Mouse (Mus musculus): ENCODE results near the gene Pde4a. TPM values are rescaled to one million over a fixed set of nuclear protein-coding genes. Genes with fewer than 3 reads are reported as not detected.
"Not testable (repeated sequence)": the region's sequence is repeated elsewhere in the genome, so short reads cannot be mapped to it uniquely, and the experiment has no call there.

Pde4a gene
- total RNA-seq, 2 experiments from 2014 or later = 88.9 to 94.4 TPM

GRCm38 (mm10) chr9:21256349-21256748, 90.8 kb downstream of the Pde4a start:
- DNase-seq (ENCODE audit: low spot score in 2 of 2); intact Hi-C loops (cut with DNase I): not testable (repeated sequence)

- no peak for DNase-seq (ENCODE audit: low spot score in 2 of 2)
- intact Hi-C loops (cut with DNase I) = no loop called here
Observed at GRCm38 (mm10) chr9:21260491-21261040, 95.1 kb downstream of the Pde4a start.

GRCm38 (mm10) chr9:21261831-21262230, 96.3 kb downstream of the Pde4a start:
- intact Hi-C loops (cut with DNase I) = no loop called here
- DNase-seq (ENCODE audit: low spot score in 2 of 2) = no peak

Other genes starting within 250 kb of the Pde4a start
- 10 to 100 TPM; 40.0 to 42.9 TPM for gene Dnmt1, start 205.8 kb upstream of the Pde4a start, total RNA-seq (2021)
- 1 to 10 TPM; 2.2 to 2.8 TPM for gene S1pr2, start 188.9 kb upstream of the Pde4a start, total RNA-seq (2021)
- gene Mrpl4, start 163.0 kb upstream of the Pde4a start, total RNA-seq (2021) = 10 to 100 TPM; 61.5 to 64.2 TPM
- gene Icam1, start 149.7 kb upstream of the Pde4a start, total RNA-seq (2021) = 1 to 10 TPM; 3.3 to 3.5 TPM
- 1 to 10 TPM in 1 of 2 experiments, under 1 TPM in 1; 0.80 to 1.1 TPM for gene Icam4, start 136.3 kb upstream of the Pde4a start, total RNA-seq (2021)
- gene Icam5, start 133.6 kb upstream of the Pde4a start, total RNA-seq (2021) = 100 to 1,000 TPM; 236 to 267 TPM
- gene Zglp1, start 98.6 kb upstream of the Pde4a start, total RNA-seq (2021) = 1 to 10 TPM in 1 of 2 experiments, not detected in 1; 1.3 TPM
- gene Gm49373, start 92.6 kb upstream of the Pde4a start, total RNA-seq (2021) = 1 to 10 TPM; 1.5 to 2.6 TPM
- gene Fdx1l, start 92.1 kb upstream of the Pde4a start, total RNA-seq (2021) = 10 to 100 TPM; 59.2 to 63.0 TPM
- gene Gm38431, start 73.7 kb upstream of the Pde4a start, total RNA-seq (2021) = 1 to 10 TPM; 1.6 to 3.0 TPM
- 10 to 100 TPM; 26.4 to 27.9 TPM for gene Raver1, start 73.7 kb upstream of the Pde4a start, total RNA-seq (2021)
- gene Tyk2, start 34.5 kb upstream of the Pde4a start, total RNA-seq (2021) = 10 to 100 TPM; 11.6 to 12.7 TPM
- 100 to 1,000 TPM; 144 to 153 TPM for gene Cdc37, start 15.7 kb upstream of the Pde4a start, total RNA-seq (2021)
- 10 to 100 TPM; 49.2 to 51.0 TPM for gene Keap1, start 73.6 kb downstream of the Pde4a start, total RNA-seq (2021)
- 1 to 10 TPM; 7.8 to 8.3 TPM for gene S1pr5, start 82.7 kb downstream of the Pde4a start, total RNA-seq (2021)
- gene Atg4d, start 99.6 kb downstream of the Pde4a start, total RNA-seq (2021) = 10 to 100 TPM; 40.7 to 49.2 TPM
- gene Kri1, start 122.3 kb downstream of the Pde4a start, total RNA-seq (2021) = 10 to 100 TPM; 34.6 to 35.7 TPM
- gene Cdkn2d, start 125.7 kb downstream of the Pde4a start, total RNA-seq (2021) = 10 to 100 TPM; 54.4 to 58.4 TPM
- 1 to 10 TPM in 1 of 2 experiments, under 1 TPM in 1; 0.89 to 1.3 TPM for gene Ap1m2, start 146.6 kb downstream of the Pde4a start, total RNA-seq (2021)
- gene Slc44a2, start 155.0 kb downstream of the Pde4a start, total RNA-seq (2021) = 10 to 100 TPM; 43.9 to 51.4 TPM
- gene Ilf3, start 202.2 kb downstream of the Pde4a start, total RNA-seq (2021) = 10 to 100 TPM; 68.0 to 77.7 TPM
- 10 to 100 TPM; 22.2 to 30.7 TPM for gene Qtrt1, start 246.1 kb downstream of the Pde4a start, total RNA-seq (2021)

Measured in left cerebral cortex, postnatal 25 days (tissue).